Mouse (Mus musculus) limb, embryonic 13.5 days (tissue): ENCODE measurements around the gene Tctex1d4. TPM values are rescaled to one million over a fixed set of nuclear protein-coding genes. Genes with fewer than 3 reads are reported as not detected.

Experiments
- ATAC-seq: fragments of 200-750 bp; cut with Nextera tagmentation; 2 replicates; pipeline ENCODE4 v1.8.0; 2017; ENCODE audit warnings: low read depth, moderate number of reproducible peaks, moderate TSS enrichment; ENCODE audit not compliant: low FRiP score
- H3K27ac ChIP-seq: fragments of 300-500 bp; sonication (generic); 2 replicates; pipeline ENCODE4 v1.5.1; 2015; ENCODE audit warnings: inconsistent platforms, mild to moderate bottlenecking, moderate library complexity
- H3K27me3 ChIP-seq: fragments of 300-500 bp; sonication (generic); 2 replicates; pipeline ENCODE4 v1.6.1; 2015; ENCODE audit warnings: mild to moderate bottlenecking, inconsistent platforms
- H3K36me3 ChIP-seq: fragments of 300-500 bp; sonication (generic); 2 replicates; pipeline ENCODE4 v1.6.1; 2015; ENCODE audit warnings: inconsistent platforms, mild to moderate bottlenecking, moderate library complexity
- H3K4me1 ChIP-seq: fragments of 300-500 bp; sonication (generic); 2 replicates; pipeline ENCODE4 v1.6.1; 2015; ENCODE audit warnings: inconsistent platforms
- H3K4me2 ChIP-seq: fragments of 300-500 bp; sonication (generic); replicated peaks from 2 replicates; pipeline ENCODE4 v1.6.1; 2015; ENCODE audit warnings: inconsistent platforms, mild to moderate bottlenecking, moderate library complexity
- H3K4me3 ChIP-seq: fragments of 300-500 bp; sonication (generic); 2 replicates; pipeline ENCODE4 v1.5.1; 2015; ENCODE audit warnings: moderate library complexity, mild to moderate bottlenecking, inconsistent platforms
- H3K9ac ChIP-seq: fragments of 300-500 bp; sonication (generic); 2 replicates; pipeline ENCODE4 v1.6.1; 2015; ENCODE audit warnings: mild to moderate bottlenecking, inconsistent platforms
- H3K9me3 ChIP-seq: fragments of 300-500 bp; sonication (generic); 2 replicates; pipeline ENCODE4 v1.6.1; 2016; ENCODE audit warnings: inconsistent platforms
- WGBS: fragments of 180-500 bp; shearing (Covaris S2); methylation state at CpG from one replicate; pipeline ENCODE4 v1.1.7; 2015; 5-methylcytosine and 5-hydroxymethylcytosine counted together
- microRNA-seq: library from miRNA; unstranded; fragments of <30 nt; microRNA quantifications from one replicate; pipeline ENCODE4, GENCODE M21; 2016
- polyA plus RNA-seq: library from polyadenylated mRNA; unstranded; fragments of >200 nt; fragmentation: Nextera tagmentation; extraction: Ambion mirVana; gene quantifications from 2 replicates; pipeline ENCODE4 v1.2.1, GENCODE M21; 2015

Tctex1d4 gene
- polyA plus RNA-seq, 1 experiment from 2014 or later = not detected

DNA sequence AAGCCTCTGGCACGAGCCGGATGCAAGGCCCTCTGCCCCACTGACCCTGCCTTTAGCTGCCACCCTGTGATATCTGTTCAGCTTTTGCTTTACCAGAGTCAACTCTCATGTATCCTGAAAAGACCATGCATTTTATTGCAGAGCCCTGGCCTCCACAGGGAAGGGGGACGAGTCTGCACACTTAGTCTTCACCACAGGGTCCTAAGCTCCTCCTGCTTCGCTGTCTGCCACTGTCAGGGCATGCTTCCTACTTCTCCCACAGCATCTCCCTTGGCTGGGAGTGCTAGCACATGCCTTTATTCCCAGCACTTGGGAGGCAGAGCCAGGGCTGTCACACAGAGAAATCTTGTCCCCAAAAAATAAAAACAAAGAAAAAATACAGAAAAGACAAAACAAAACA, 34.6 kb downstream of the Tctex1d4 start:
- no peak overlapping the region for H3K4me3 ChIP-seq
- H3K4me1 ChIP-seq = no peaks in the 10 kb centered on the region
- 67% methylated on average over 4 of the region's 4 CpGs for WGBS
- H3K9ac ChIP-seq = peak overlapping the region; percentile 35; the same call in 1 of the 2 replicates
- no peaks in the 10 kb centered on the region for H3K9me3 ChIP-seq
- no peaks in the 10 kb centered on the region for H3K27me3 ChIP-seq
- H3K36me3 ChIP-seq = peaks cover 71% of the 10 kb centered on the region
- H3K4me2 ChIP-seq = no peak overlapping the region
- no peak for ATAC-seq
- no peak overlapping the region for H3K27ac ChIP-seq

DNA sequence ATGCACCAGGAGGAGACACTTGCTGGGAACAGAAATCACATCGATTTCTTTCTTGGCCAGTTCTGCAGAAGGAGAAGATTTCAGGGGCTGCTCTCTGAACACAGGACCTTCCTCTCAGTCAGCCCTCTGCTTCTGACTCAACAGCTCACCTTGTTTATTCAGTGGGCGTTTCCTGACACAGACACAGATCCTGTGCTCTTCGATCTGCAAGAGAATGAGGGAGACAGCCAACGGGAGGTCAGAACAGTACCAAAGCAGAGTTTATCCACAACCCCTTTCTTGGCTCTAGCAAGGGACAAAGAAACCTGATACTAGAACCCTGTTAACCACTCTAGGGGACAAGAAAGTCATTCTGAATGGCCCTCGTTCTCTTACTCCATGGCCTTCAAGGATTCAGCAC, 43.3 kb downstream of the Tctex1d4 start:
- peaks cover 98% of the 10 kb centered on the region for H3K36me3 ChIP-seq
- H3K9me3 ChIP-seq = no peaks in the 10 kb centered on the region
- H3K4me2 ChIP-seq = no peak overlapping the region
- no peak for ATAC-seq
- no peaks in the 10 kb centered on the region for H3K4me1 ChIP-seq
- no peaks in the 10 kb centered on the region for H3K27me3 ChIP-seq
- H3K4me3 ChIP-seq = no peak overlapping the region
- H3K9ac ChIP-seq = no peak overlapping the region
- WGBS = 89% methylated on average over 5 of the region's 5 CpGs
- H3K27ac ChIP-seq = no peak overlapping the region

Small RNA genes lying within 50 kb of the gene (microRNA-seq; reads per million reads assigned to microRNA genes)
- not detected for gene Gm22398

Other genes starting within 250 kb of the Tctex1d4 start
- 0.57 and 0.62 TPM in 2 replicates for gene Zswim5, start 249.4 kb upstream of the Tctex1d4 start, polyA plus RNA-seq
- gene Urod, start 132.4 kb upstream of the Tctex1d4 start, polyA plus RNA-seq = 99.5 and 111 TPM in 2 replicates
- gene Hectd3, start 131.5 kb upstream of the Tctex1d4 start, polyA plus RNA-seq = 10.2 and 10.3 TPM in 2 replicates
- gene Eif2b3, start 107.4 kb upstream of the Tctex1d4 start, polyA plus RNA-seq = 47.0 and 49.9 TPM in 2 replicates
- gene Ptch2, start 30.7 kb upstream of the Tctex1d4 start, polyA plus RNA-seq = 7.9 and 9.4 TPM in 2 replicates
- gene Btbd19, start 1.1 kb upstream of the Tctex1d4 start, polyA plus RNA-seq = 5.1 and 5.2 TPM in 2 replicates
- gene Plk3, start 7.2 kb downstream of the Tctex1d4 start, polyA plus RNA-seq = 3.1 and 3.5 TPM in 2 replicates
- gene Rps8, start 29.4 kb downstream of the Tctex1d4 start, polyA plus RNA-seq = 885 and 930 TPM in 2 replicates
- 71.4 and 72.6 TPM in 2 replicates for gene Kif2c, start 55.8 kb downstream of the Tctex1d4 start, polyA plus RNA-seq
- gene Tmem53, start 125.2 kb downstream of the Tctex1d4 start, polyA plus RNA-seq = 10.0 and 11.3 TPM in 2 replicates
- gene Armh1, start 125.3 kb downstream of the Tctex1d4 start, polyA plus RNA-seq = 0.53 and 0.79 TPM in 2 replicates